Mouse (Mus musculus) layer of hippocampus, postnatal 10 days (tissue): ENCODE measurements around the gene Coa4. TPM values are rescaled to one million over a fixed set of nuclear protein-coding genes. Genes with fewer than 3 reads are reported as not detected.
A peak's percentile ranks its signal among the peaks of the same experiment; 100 is the strongest.
"Not testable (repeated sequence)": the region's sequence is repeated elsewhere in the genome, so short reads cannot be mapped to it uniquely, and the experiment has no call there.

Experiments
- DNase-seq, 2 experiments: peaks; one replicate each; pipeline ENCODE4 v3.0.0; 2021; ENCODE audit warnings: low spot score in 2 of 2
- total RNA-seq, 2 experiments: library from RNA; stranded (reverse); gene quantifications; 2 replicates each; pipeline ENCODE4 v1.2.3; 2021

Coa4 gene
- total RNA-seq, 2 experiments from 2014 or later: 5.9 to 6.9 TPM

DNA sequence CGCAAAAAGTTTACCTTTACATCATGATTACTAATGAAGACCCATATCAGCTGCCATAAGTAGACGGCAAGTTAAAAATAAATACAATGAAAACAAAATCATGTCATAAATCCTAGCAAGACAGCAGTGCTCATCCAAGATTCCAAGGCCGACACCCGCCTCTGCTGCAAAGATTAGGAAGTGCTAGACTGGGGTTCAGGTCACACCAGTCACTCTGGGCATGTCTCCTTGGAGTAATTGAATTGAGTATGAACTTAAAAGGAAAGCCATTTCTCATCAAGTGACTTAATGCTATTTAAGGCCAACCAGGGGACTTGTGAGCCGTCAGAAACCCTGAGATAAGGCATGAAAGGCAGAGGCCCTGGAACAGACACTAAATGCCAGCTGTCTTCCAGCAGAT, 20.4 kb downstream of the Coa4 start:
- no peak for DNase-seq

DNA sequence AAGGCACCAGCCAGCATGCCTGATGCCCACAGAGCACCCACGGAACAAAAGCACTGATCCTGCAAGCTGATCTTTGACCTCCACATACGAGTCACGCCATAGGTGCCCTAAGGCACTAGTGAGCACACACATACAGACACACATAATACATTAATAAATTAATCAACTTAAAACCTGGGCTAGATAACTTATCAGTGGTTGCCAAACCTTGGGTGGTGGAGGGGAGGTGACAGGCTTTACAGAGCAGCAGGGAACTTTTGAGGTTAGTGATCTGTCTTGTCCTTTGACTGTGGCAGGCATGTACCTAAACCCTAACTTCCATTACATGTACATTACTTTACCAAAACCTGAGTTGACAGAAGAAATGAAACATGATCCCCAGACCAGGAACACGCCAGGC, 22.5 kb downstream of the Coa4 start:
- DNase-seq: no peak

DNA sequence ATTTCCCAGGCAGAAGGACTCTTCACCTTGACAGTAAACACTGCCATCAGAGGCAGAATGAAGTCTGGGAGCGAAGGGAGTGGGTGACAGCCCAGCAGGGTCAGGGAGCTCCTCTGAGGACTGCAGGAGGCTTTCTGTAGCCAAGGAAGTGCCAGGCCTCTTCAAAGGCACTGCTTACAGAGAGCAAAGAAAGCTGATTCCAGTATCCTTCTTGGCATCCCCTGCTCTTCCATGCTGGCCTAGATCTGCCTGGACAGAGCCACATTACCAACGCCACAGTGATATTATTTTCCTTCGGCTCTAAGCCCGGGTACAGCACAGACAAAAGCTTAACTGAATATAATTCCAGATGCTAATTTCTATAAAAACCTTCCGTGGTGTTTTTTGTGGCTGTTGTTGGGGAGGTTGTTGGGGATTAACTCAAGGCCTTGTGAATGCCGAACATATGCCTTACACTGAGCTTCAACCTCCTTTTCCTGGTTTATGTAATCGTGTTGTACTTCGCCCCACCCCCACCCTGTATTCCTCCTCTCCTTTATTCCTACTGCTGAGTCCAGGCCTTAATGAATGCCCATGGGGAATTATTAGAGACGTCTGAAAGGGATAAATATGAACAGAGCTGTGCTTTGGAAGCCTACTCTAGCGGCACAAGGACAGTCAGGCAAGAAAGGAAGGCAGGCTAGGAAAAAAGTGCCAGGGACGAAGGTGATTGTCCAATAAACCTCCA, 25.2 kb downstream of the Coa4 start:
- no peak for DNase-seq

DNA sequence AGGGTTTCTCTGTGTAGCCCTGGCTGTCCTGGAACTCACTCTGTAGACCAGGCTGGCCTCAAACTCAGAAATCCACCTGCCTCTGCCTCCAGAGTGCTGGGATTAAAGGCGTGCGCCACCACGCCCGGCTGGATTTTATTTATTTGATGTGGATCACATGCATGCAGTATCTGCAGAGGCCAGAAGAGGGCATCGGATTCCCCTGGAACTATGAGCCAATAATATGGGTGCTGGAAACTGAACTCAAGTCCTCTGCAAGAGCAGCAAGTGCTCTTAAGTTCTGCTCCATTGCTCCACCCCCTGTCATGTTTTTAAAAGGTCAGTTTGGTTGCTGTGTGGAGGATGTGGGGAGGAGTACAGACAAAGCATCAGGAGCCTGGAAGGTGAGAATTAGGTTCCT, 30.4 kb downstream of the Coa4 start:
- DNase-seq: not testable (repeated sequence)

DNA sequence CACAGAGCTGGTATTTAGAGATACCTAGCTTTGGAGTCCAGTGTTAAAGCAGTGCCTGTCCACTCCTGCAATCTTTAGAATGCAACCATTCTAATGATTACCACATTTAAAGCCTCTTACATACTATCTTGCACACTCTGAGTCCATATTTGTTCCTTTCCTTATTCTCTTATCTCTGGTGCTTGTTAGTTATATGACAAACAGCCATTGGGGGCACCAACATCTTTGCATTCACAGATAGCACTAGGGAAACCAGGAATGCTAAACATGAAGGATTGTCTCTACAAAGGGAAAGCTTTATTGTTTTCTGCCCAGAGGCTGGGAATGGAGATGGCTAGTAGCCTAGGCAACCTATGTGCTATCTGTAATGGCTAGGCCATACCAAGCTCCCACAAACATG, 33.0 kb downstream of the Coa4 start:
- no peak for DNase-seq

DNA sequence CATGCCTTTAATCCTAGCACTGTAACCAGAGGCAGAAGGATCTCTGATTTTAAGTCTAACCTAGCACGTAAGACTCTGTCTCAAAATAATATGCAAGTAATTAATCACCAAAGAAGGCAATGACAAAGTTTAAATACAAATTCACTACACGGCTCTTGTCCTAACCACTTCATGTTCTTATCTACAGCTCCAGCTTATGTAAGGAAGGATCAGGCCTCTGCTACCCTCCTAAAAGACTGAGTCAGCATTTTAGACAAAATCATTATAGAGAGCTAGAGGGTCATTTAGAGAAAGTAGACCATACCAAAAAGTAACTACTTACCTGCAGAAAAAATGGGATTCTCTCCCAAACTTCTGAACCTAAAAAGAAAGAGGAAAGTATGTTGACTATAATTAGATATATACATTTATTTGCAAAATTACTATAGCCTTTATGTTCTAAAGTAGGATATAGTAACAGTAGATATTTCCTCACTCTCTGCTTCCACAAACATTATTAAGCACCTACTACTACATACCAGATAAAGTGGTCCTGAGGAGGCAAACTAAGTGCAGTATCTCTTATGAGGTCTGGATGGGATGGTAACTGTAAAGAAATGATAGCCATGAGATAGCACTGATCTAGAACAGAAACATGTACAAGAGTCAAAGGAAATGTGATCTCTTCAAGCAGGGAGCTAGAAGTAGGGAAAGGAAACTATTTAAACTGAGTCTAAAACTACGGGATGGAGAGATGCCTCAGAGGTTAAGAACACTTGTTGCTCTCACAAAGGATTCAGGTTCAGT, 34.3 kb downstream of the Coa4 start:
- no peak for DNase-seq

DNA sequence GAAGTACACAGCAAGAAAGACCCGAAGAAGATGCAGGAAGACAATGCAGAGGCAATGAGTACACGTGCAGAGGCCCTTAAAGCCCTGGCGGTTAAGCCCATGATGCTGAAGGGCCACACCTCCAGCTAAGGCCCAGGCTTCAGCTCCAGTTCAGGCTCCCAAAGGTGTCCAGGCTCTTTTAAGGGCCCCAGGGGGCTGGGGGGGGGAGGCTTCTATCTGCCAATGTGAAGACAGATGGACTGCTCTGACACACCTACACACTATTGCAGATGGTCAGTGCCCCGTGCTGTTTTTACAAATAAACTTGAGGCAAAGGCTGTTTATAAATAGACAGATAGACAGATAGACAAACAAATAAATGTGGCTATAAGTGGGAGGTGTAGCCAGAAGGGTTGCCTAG, 35.2 kb downstream of the Coa4 start:
- no peak for DNase-seq

DNA sequence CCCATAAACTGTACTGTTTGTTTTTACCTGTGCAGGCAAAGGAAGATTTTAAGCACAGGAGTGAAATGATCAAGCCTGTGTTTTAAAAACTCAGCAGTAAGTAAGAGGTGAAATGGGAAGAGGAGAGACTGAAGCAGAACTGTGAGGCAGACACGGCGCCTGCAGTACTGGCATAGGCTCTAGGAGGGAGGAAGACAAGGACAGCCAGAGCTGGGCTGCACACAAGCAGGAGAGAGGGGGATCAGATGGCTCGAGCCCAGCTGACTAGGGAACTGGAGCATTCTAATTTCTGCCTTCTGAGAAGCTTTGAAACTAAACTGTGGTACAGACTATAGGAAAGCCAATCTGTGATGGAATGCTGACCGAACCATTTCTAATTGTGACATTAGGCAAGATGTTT, 35.8 kb downstream of the Coa4 start:
- no peak for DNase-seq

DNA sequence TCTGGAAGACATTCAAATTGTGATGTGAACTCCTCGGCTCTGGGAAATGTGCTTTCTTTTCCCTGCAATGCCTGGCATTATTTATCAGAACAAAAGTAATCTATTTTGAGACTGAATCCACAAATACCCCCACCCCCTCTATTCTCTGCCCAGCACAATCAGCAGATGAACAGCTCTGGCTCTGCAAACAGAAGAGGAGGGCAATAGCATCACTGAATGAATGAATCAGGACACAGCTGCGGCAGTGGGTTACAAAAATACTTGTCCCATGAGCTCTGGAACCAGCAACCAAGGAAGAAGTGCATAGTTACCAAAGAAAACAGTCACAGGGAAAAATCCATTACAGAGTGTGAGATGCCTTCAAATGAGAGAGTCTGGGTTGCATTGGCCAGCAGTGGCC, 41.9 kb downstream of the Coa4 start:
- DNase-seq: no peak

DNA sequence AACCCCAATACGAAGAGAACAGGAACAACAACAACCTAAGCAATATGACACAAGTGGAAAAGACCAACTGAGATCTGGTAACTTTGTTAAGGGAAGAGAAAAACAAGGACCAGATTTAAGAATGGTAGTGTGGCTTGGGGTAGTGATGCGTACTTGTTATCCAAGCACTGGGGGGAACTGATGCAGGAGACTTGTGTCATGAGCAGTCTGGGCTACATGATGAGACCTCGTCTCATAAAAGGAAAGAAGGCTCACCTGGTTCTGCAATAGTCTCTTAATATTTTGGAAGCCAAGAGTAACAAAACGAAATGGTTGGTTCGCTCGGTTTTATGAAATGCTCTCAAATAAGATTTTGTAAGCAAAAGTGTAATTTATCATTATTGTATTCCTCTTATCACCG, 45.4 kb downstream of the Coa4 start:
- DNase-seq: no peak

DNA sequence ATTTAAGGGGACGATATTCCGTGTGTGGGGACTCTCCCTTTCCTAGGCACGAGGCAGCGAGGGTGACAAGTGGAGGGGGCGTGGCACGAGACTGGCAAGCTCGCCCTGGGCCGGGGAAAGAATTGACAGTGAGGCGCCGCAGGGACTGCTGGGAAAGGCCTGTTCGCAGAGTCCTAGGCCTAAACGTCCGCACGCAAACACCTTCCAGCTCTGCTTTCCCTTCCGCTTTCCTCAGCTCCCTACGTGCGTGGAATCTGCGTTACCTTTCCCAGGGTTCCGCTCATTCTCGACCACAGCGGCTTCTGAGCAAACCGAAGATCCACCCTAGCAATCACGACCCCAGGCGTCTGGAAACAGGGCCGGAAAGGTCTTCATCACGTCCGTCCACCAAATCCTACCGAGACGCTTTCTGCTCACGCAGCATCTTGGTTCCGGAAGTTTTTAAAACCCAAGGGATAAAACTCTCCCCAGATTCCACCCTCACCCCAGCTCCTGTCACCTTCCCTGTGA, 45.9 kb downstream of the Coa4 start:
- peak; percentile 90 to 92 for DNase-seq

DNA sequence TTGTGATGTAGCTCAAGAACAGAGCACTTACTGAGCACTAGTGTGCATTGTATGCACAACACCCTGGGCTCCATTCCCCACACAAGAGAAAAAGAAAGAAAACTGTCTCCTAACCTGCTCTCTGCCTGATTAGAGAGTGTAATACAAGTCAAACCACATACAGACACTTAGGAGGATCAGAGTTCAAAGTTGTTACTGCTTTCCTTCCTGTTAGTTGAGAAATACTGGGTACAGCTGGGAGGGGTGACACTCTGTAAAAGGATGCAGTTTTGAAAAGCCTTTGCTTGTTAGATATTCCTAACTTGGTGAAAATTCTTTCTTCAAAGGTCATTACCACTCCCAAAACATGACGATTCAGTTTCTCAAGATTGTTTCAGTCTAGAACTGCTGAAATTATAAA, 52.9 kb downstream of the Coa4 start:
- no peak for DNase-seq

Other genes with a start within 250 kb of the Coa4 start
- gene C2cd3, start 164.8 kb upstream of the Coa4 start, total RNA-seq: 10 to 100 TPM; 15.2 to 18.5 TPM
- 100 to 1,000 TPM; 120 to 123 TPM for gene Ppme1, start 164.8 kb upstream of the Coa4 start, total RNA-seq
- gene Ucp3, start 64.1 kb upstream of the Coa4 start, total RNA-seq: 1 to 10 TPM in 1 of 2 experiments, under 1 TPM in 1; 0.65 to 1.3 TPM
- gene Ucp2, start 43.7 kb upstream of the Coa4 start, total RNA-seq: 10 to 100 TPM; 58.2 to 66.6 TPM
- gene Dnajb13, start 22.1 kb upstream of the Coa4 start, total RNA-seq: under 1 TPM; 0.50 to 0.87 TPM
- 100 to 1,000 TPM; 297 to 364 TPM for gene Rab6a, start 70.3 kb downstream of the Coa4 start, total RNA-seq
- gene Mrpl48, start 71.2 kb downstream of the Coa4 start, total RNA-seq: 10 to 100 TPM; 54.8 to 55.3 TPM
- 10 to 100 TPM; 28.9 to 36.8 TPM for gene Plekhb1, start 125.3 kb downstream of the Coa4 start, total RNA-seq
- gene Fam168a, start 169.6 kb downstream of the Coa4 start, total RNA-seq: 100 to 1,000 TPM; 228 to 260 TPM